Mouse (Mus musculus) liver (tissue): Measurements from ENCODE around the gene Ttc33.

ENCODE experiments used
- DNase-seq: peaks from one replicate; pipeline ENCODE4 v3.0.0-alpha.2; 2020; ENCODE audit warnings: mixed read lengths

Gene Ttc33

GRCm38 (mm10) chr15:5185366-5186292, at the start of gene Ttc33:
Gene Ttc33 (plus strand): TSS chr15:5185525.
- DNase-seq: peak; percentile 82

DNA sequence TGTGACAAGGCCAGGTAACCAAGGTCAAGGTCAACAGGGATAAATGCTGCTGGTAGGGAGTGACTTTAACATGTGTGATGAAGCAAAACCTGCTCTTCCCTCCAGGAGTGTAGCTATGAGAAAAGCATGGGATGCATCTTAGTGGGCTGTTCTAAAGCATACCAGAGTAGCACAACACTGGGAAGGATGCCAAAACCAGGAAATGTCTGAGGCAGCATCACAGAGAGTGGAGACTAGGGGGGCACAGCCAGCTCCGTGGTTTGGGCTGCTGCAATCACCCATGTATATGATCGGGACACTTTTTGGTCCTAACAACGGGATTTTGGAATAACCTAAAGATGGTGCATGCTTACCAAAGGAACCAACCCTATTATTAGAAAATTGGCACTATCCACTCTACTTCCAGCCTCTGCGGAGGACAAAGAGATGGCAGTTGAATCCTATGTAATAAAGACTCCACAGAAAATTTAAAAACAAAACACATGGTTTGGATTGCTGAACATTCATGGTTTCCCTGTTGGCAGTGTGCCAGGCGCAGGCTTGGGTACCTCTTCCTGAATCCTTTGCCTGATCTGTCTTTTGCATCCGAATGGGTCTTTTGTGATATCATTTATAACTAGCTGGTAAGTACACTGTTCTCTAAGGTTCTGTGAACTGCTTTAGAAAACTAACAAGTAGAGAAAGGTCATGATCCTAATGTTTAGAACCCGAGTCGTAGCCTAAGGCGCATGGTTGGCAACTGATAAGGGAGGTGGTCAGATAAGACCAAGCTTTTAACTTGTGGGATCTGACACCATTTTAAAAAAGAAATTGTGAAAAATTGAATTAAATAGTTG, 47.1 kb upstream of the Ttc33 start:
- DNase-seq: peak; percentile 71

DNA sequence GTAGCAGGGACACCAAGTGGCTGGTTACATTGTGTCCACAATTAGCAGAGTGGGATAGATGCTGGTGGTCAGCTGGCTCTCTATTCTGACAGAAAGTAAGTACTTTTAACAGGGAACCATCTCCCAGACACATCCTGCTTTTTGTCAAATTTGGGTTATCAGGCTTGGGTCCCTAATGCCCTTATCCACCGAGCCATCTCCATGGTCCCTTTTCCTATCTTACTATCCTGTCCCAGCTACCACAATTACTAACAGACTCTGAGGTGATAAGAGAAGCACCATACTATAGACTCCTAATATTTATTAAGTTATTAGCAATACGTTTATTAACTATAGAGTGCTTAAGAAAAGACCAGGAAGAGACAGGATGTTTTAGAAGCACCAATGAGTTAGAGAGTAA, 46.0 kb upstream of the Ttc33 start:
- DNase-seq: no peak

- DNase-seq: peak; percentile 75
These were observed 45.5 kb upstream of the Ttc33 start for GRCm38 (mm10) chr15:5139863-5140262.

- peak; percentile 31 for DNase-seq
These were observed 45.0 kb upstream of the Ttc33 start for GRCm38 (mm10) chr15:5140357-5140756.

DNA sequence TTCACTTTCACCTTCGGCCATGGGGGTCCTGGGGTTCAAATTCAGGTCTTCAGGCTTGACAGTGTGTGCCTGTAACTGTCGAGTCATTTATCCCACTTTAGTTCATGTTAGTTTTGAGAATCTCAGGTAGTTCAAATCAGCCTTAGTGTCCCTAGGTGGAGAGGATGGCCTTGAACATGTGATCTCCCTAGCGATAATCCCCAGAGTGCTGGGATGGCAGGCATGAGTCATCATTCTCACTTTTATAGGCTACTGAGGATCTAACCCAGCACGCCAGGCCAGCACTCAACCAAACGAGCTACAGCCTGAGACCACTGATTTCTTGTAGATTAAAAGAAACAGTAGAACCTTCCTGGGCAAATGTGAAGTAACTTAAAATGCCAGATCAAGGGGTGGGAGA, 43.3 kb upstream of the Ttc33 start:
- DNase-seq: peak; percentile 68

GRCm38 (mm10) chr15:5142714-5143113, 42.6 kb upstream of the Ttc33 start:
- DNase-seq: no peak

DNA sequence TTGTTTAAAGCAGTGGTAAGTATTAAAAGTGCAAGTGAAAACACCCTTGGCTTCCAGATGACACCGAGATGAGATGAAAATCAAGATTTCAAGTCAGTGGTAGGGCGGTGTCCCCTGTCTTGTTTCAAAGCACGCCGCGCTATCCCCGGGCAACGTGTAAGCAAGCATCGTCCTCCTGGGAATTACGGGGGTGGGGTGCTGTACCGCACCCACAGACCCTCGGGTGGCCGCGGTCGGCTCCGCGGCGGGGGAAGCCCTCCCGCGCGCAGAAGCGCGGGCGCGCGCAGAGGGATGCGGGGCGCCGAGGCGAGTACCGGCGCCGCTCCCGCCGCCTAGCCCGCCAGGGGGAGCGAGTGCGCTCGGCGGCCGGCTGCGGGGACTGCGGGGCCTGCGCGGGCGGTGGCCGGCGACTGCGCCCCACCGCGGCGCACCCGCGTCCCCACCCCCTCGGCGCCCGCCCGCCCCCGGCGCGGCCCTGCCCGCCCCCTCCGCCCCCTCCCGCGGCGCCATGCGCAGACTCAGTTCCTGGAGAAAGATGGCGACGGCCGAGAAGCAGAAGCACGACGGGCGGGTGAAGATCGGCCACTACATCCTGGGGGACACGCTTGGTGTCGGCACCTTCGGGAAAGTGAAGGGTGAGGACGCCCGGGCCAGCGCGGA, 41.8 kb upstream of the Ttc33 start, which contains the start of gene Prkaa1:
Gene Prkaa1, plus strand, starts transcription at position 501 of the 660 bp plus-strand sequence.
- DNase-seq: peak; percentile 88

DNA sequence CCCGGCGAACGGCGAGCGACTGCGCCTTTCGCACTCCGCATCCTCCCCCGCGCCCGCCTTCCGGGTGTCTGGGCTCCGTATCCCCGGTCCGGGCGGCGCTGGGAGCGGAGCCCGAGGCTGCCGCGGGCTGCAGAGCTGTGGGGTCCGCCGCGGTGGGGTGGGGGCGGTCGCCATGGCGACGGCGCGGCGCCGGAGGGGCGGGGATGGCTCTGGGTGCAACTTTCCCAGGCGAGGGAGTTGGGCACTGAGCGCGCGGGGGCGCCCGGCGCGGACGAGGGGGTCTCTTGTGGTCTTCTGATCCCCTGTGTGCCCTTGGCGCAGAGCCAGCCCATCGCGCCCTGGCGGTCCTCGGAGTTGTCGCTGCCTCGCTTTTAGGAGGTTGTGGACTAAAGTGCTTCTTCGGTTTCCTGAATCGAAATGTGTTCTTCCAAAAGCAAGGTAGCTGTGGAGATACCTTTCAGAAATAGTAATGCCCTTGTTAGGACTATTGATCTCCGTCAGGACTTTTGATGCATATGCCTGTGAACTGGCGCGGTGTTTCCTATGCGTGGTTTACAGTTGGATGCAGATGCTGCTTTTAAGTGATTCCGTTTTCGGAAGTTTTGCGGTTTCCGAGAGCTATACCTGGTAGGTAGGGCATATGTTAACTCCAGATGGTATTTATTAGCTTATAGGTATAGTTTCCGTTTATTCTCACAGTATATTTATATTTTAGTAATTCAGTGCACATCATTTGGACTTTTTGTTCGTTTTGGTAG, 41.1 kb upstream of the Ttc33 start:
- peak; percentile 73 for DNase-seq

- no peak for DNase-seq
These were observed 40.0 kb upstream of the Ttc33 start for GRCm38 (mm10) chr15:5145196-5145945.

- no peak for DNase-seq
These were observed 36.1 kb upstream of the Ttc33 start for GRCm38 (mm10) chr15:5149187-5149586.

DNA sequence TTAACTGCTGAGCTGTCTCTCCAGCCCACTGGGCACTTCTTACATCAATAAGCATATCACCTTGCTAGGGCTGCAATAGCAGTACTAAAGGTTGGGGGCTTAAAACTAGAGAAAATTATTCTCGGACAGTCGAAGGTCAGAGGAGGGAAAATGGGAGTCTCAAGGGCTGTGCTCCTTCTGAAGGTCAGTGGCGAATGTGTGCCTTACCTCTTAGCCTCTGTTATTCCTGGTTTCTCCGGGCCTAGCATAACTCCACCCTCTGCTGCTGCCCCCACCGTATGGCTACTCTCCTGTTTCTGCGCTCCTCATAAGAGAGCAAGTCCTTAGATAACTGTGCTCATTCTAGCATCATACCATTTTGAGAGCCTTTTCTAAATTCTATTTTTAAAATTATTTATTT, 33.2 kb upstream of the Ttc33 start:
- no peak for DNase-seq

DNA sequence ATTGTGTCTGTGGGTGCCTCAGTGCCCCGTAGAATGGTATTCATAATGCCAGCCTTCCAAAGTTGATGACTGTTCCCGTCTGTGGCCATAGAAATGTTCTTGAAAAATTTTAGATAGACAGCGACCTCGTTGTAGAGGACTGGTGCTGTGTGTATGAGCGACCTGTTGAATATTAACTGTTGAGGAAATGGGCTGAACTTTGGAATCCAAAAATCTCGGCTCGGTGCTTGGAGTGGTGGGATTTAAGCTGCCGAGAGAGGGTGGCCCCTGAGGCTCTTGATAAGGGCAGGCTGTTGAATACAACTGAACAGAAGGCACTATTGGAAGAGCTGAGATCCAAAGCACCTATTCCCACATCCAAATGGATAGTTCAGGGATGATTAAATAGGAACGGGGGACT, 30.7 kb upstream of the Ttc33 start:
- no peak for DNase-seq

DNA sequence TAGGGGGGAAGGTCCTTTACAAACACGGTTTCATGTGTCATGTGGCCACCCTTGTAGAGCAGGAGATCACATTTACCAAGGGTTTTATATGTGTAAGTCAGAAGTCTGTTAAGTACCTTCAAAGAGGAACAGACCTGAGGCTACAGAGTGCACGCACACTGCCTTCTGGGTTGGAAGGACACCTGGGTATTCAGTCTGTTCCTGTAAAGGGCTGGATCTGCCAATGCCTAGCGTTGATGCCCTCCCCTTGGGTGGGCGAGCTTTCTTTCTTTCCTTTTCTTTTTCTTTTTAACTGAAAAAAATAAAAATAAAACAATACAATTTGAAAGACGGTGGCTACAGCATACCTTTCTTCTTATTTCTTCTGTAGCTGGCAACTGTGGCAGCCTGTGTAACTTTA, 30.2 kb upstream of the Ttc33 start:
- no peak for DNase-seq

DNA sequence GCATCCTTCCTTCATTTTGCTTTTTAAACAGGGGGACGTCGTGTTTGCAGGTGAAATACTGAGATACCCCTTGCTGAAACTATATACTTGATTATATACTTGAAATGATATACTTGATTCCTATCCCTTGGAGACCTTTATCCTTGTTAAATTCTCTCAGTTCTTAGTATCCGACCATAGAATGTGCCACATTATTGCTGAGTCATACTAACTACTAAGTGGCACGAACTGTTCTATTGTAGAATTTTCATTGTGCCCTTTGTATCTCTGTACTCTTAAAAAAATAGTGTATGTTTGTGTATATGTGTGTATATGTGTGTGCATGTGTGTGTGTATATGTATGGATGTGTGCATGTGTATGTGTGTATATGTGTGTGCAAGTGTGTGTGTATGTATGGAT, 29.0 kb upstream of the Ttc33 start:
- DNase-seq: no peak

GRCm38 (mm10) chr15:5157386-5157785, 27.9 kb upstream of the Ttc33 start:
- DNase-seq: no peak

GRCm38 (mm10) chr15:5158827-5159226, 26.5 kb upstream of the Ttc33 start:
- no peak for DNase-seq

- no peak for DNase-seq
These were observed 20.1 kb upstream of the Ttc33 start for GRCm38 (mm10) chr15:5165121-5165773.

DNA sequence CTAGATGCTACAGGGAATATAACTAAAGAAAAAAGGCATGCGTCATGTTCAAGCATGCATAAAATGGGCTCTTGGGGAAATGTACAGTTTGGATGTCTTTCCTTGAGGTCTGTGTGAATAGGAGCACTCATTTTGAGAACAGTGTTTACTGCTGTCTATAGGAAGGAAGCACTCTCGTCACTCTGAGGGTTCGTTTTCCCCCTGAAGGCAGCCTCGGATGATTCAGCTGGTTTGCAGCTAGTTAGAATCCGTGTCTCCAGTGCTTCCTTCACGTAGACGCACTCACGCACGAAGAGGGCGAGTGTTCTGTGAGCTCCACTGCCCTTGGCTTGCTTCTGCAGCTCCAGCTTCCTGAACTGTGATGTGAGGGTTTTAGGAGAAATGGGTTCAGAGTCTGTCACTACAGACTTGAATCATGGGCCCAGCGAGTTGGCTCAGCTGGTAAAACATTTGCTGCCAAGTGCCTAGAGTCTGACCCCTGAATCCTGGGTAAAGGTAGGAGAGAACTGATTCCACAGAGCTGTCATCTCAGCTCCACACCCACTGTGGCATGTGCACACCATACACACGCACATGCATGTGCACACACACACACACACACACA, 12.0 kb upstream of the Ttc33 start:
- no peak for DNase-seq

GRCm38 (mm10) chr15:5184668-5185330, 526 bp upstream of the Ttc33 start:
- no peak for DNase-seq
